Mouse (Mus musculus) kidney, postnatal 0 days (tissue): ENCODE measurements around the gene Atxn10. TPM values are rescaled to one million over a fixed set of nuclear protein-coding genes. Genes with fewer than 3 reads are reported as not detected.

Experiments
- ATAC-seq: fragments of 200-750 bp; cut with Nextera tagmentation; replicated peaks from 2 replicates; pipeline ENCODE4 v1.8.0; 2017; ENCODE audit warnings: low read depth, moderate number of reproducible peaks, moderate TSS enrichment, moderate library complexity; ENCODE audit not compliant: low FRiP score
- DNase-seq: peaks from one replicate; pipeline ENCODE4 v3.0.0-alpha.2; 2016; ENCODE audit warnings: low spot score
- H3K27ac ChIP-seq: fragments of 300-500 bp; sonication (generic); 2 replicates; pipeline ENCODE4 v1.5.1; 2014; ENCODE audit warnings: mild to moderate bottlenecking
- H3K27me3 ChIP-seq: fragments of 300-500 bp; sonication (generic); 2 replicates; pipeline ENCODE4 v1.6.1; 2014; ENCODE audit warnings: low read length, mixed read lengths; ENCODE audit not compliant: insufficient read depth
- H3K36me3 ChIP-seq: fragments of 300-500 bp; sonication (generic); 2 replicates; pipeline ENCODE4 v1.6.1; 2014; ENCODE audit warnings: low read length, mixed read lengths; ENCODE audit not compliant: insufficient read depth
- H3K4me1 ChIP-seq: fragments of 300-500 bp; sonication (generic); replicated peaks from 2 replicates; pipeline ENCODE4 v1.6.1; 2014; ENCODE audit warnings: antibody characterized with exemption, low read length, mixed read lengths; ENCODE audit not compliant: insufficient read depth
- H3K4me2 ChIP-seq: fragments of 300-500 bp; sonication (generic); 2 replicates; pipeline ENCODE4 v1.6.1; 2014; ENCODE audit warnings: mild to moderate bottlenecking, low read length, moderate library complexity, mixed read lengths
- H3K4me3 ChIP-seq: fragments of 300-500 bp; sonication (generic); replicated peaks from 2 replicates; pipeline ENCODE4 v1.5.1; 2014; ENCODE audit warnings: low read depth, low read length
- H3K9ac ChIP-seq: fragments of 300-500 bp; sonication (generic); 2 replicates; pipeline ENCODE4 v1.6.1; 2014; ENCODE audit warnings: low read depth, low read length
- H3K9me3 ChIP-seq: fragments of 300-500 bp; sonication (generic); replicated peaks from 2 replicates; pipeline ENCODE4 v1.6.1; 2016; ENCODE audit warnings: low read length, inconsistent platforms, mixed read lengths
- CTCF ChIP-seq: IDR thresholded peaks from 2 replicates; pipeline ENCODE4 v1.5.1; 2016; ENCODE audit warnings: antibody characterized with exemption, low read depth, mild to moderate bottlenecking, moderate library complexity
- WGBS: fragments of 180-500 bp; shearing (Covaris S2); extraction: QIAGEN DNeasy Blood & Tissue Kit; methylation state at CpG from one replicate; pipeline ENCODE4 v1.1.7; 2014; 5-methylcytosine and 5-hydroxymethylcytosine counted together
- polyA plus RNA-seq: library from polyadenylated mRNA; unstranded; fragments of >200 nt; fragmentation: Nextera tagmentation; extraction: Ambion mirVana; gene quantifications from 2 replicates; pipeline ENCODE4 v1.2.1, GENCODE M21; 2015

Gene Atxn10
- polyA plus RNA-seq, 1 experiment from 2014 or later = 215 TPM

DNA sequence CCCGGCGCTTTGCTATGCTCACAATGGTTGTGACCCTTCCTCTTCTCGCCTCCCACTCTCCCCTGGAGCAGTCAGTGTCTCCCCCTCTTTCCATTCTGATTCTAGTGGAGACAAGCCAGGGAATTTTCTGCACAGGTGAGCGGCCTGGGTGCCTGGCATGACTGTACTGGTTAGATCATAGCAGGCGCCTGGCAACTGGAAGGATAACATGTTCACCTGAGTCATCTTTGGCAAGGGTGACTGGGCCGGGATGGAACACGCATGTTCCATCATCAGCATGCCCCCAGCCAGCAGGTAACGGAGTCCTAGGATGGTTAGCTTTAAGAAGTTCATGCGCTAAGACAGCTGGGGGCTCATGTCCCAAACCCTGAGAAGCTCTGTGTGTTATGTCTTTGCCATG lies 37.1 kb upstream of the Atxn10 start:
- no peaks in the 10 kb centered on the region for H3K9me3 ChIP-seq
- no peak for TF ChIP-seq CTCF
- no peak for DNase-seq
- no peaks in the 10 kb centered on the region for H3K27me3 ChIP-seq
- no peak overlapping the region for H3K4me3 ChIP-seq
- no peak for ATAC-seq
- WGBS = 79% methylated on average over 9 of the region's 9 CpGs
- no peak overlapping the region; the same call in 1 of the 2 replicates for H3K4me2 ChIP-seq
- no peak overlapping the region for H3K27ac ChIP-seq
- peaks cover 11% of the 10 kb centered on the region; the same call in 1 of the 2 replicates for H3K4me1 ChIP-seq
- no peak overlapping the region for H3K9ac ChIP-seq
- no peaks in the 10 kb centered on the region for H3K36me3 ChIP-seq

DNA sequence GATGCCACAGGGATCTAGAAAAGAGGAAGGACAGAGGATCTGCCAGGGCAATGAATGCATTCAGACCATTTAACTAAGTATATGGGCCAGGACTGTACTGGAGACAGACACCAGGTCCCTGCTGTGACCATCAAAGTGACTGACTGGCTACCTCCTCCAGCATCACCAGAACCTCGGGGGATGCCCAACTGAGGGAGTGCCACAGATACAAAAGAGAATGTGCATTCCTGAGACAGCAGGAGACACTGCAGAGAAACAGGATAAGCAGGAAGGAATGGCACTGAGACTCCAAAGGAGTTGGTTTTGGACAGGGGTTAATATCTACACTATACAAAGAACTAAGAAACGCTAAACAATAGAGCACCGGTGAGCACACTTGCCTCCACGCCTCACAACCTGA lies 32.8 kb upstream of the Atxn10 start:
- Histone ChIP-seq H3K4me1 (peaks cover 6% of the 10 kb centered on the region; the same call in 1 of the 2 replicates), H3K27ac (no peak overlapping the region), H3K4me3 (no peak overlapping the region), H3K36me3 (no peaks in the 10 kb centered on the region), H3K27me3 (no peaks in the 10 kb centered on the region), H3K9me3 (no peaks in the 10 kb centered on the region), H3K4me2 (no peak overlapping the region), H3K9ac (no peak overlapping the region)
- DNase-seq (no peak), ATAC-seq (no peak)
- 87% methylated on average over 4 of the region's 4 CpGs for WGBS
- no peak for TF ChIP-seq CTCF

DNA sequence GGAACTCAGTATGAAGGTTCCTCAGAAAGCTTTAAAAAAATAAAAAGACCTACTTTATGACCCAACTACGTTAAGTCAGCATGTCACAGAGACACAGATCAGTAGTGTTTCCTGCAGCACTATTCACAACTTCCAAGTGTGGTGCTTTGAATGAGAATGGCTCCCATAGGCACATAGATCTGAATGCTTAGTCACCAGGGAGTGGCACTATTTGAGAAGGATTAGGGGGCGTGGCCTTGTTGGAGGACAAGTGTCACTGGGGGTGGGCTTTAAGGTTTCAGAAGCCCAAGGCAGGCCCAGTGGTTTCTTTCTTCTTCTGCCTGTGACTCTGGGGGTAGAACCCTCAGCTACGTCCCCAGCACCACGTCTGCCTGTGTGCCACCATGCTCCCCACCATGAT lies 32.1 kb upstream of the Atxn10 start:
- 83% methylated on average over 4 of the region's 4 CpGs for whole genome bisulfite sequencing

DNA sequence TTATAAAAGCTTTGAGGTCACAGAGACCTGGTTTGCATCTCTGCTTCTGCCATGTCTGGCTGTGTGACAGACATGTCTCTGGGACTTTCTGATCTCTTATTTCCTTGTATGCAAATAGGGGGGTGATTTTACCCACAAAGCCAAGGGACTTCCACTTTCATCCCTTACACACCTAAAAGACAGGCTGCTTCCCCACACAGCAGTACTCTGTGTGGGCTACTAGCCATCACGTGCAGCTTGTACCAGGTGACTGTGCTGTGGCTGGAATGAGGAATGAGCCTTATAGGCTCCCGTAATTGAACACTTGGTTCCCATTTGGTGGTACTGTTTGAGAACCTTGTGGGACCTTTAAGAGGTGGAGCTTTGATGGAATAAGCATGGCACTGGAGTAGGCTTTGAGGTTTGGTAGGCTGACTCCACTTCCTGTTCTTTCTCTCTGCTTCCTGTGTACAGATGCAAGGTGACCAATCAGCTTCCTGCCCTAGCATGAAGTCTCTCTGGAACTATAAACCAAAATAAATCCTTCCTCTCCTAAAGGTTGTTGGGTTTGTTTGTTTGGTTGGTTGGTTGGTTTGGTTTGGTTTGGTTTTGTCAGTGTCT lies 28.9 kb upstream of the Atxn10 start:
- no peaks in the 10 kb centered on the region for H3K36me3 ChIP-seq
- H3K4me2 ChIP-seq = no peak overlapping the region
- H3K27me3 ChIP-seq = no peaks in the 10 kb centered on the region
- H3K9ac ChIP-seq = no peak overlapping the region
- H3K27ac ChIP-seq = no peak overlapping the region
- no peaks in the 10 kb centered on the region for H3K9me3 ChIP-seq
- DNase-seq = no peak
- H3K4me1 ChIP-seq = no peaks in the 10 kb centered on the region
- H3K4me3 ChIP-seq = no peak overlapping the region
- 89% methylated on average over 2 of the region's 2 CpGs for WGBS
- no peak for TF ChIP-seq CTCF
- ATAC-seq = no peak

More for the DNA sequence above, 32.1 kb upstream of the Atxn10 start:
- Histone ChIP-seq H3K9ac (no peak overlapping the region), H3K4me2 (no peak overlapping the region), H3K27ac (no peak overlapping the region), H3K4me3 (no peak overlapping the region), H3K4me1 (no peaks in the 10 kb centered on the region), H3K27me3 (no peaks in the 10 kb centered on the region), H3K36me3 (no peaks in the 10 kb centered on the region), H3K9me3 (no peaks in the 10 kb centered on the region)
- no peak for TF ChIP-seq CTCF
- DNase-seq = no peak
- no peak for ATAC-seq

DNA sequence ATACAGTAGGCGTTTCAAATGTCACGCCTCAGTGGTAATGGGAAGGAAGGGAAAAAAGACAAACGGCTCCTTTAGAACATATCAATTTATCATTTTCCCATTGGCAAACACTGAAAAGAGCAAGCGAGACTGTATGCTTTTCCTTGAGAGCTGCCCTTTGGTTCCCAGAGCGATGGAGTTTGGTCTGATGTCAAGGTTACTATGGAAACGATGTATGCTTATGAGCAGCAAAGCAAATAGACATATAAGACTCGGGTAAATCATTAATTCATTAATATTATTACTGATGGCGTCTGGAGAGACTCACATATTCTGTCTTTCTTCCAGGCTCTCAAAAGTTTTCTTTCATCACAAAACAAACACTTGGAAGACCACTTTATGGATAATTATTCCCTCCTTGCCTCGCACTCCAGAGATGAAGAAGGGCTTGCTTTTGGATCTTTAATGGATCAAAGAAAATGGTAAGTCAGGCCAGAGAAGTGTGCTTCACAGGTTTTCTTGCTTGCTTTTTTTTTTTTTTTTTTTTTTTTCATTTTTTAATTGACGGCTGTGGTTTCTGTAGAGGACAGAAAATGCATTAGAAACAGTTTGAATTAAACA lies 24.9 kb upstream of the Atxn10 start:
- H3K9me3 ChIP-seq = no peaks in the 10 kb centered on the region
- H3K9ac ChIP-seq = no peak overlapping the region
- 60% methylated on average over 10 of the region's 10 CpGs for WGBS
- H3K36me3 ChIP-seq = no peaks in the 10 kb centered on the region
- no peak overlapping the region for H3K4me2 ChIP-seq
- no peak for DNase-seq
- no peak for ATAC-seq
- no peak overlapping the region for H3K27ac ChIP-seq
- no peak for TF ChIP-seq CTCF
- no peak overlapping the region for H3K4me3 ChIP-seq
- H3K27me3 ChIP-seq = no peaks in the 10 kb centered on the region
- H3K4me1 ChIP-seq = no peaks in the 10 kb centered on the region

DNA sequence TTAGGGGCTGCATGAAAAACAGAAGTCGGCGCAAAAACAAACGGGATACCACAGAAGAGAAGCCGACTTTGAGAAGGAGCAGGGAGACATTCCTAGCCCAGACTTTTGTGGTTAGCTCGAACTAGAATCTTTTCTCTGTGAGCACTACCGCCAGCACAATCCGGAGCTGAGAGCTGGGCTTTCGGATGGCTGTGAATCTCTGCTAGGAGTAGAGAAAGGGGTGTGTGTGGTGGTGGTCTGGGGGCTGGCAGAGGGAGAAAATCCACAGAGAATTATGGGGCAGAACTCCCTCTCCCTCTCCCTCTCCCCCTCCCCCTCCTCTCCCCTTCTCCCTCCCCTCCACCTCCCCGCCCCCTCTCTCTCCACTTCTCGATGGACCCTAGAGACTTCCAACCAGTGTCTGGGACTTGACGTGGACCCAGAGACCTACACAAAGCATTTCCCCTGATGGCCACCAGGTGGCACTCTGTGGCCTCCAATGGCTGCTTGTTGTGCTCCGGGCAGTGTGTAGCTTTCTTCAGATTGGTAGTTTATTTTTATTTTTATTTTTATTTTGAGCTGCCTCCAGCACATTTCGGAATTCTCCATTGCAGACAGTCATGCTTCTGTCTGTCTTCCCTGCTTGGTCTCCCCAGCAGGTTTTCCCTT lies 20.5 kb upstream of the Atxn10 start:
- H3K4me2 ChIP-seq = no peak overlapping the region
- no peaks in the 10 kb centered on the region for H3K4me1 ChIP-seq
- H3K27me3 ChIP-seq = no peaks in the 10 kb centered on the region
- WGBS = 47% methylated on average over 10 of the region's 13 CpGs
- no peak overlapping the region for H3K4me3 ChIP-seq
- H3K9ac ChIP-seq = no peak overlapping the region
- H3K27ac ChIP-seq = no peak overlapping the region
- H3K9me3 ChIP-seq = no peaks in the 10 kb centered on the region
- TF ChIP-seq CTCF = peak; percentile 90
- DNase-seq = peak; percentile 83
- no peak for ATAC-seq
- H3K36me3 ChIP-seq = no peaks in the 10 kb centered on the region
